Mouse (Mus musculus) lung, embryonic 14.5 days (tissue): ENCODE data around the gene Tspear. TPM values are rescaled to one million over a fixed set of nuclear protein-coding genes. Genes with fewer than 3 reads are reported as not detected.

Experiments used
- ATAC-seq: fragments of 200-750 bp; cut with Nextera tagmentation; 2 replicates; pipeline ENCODE4 v1.8.0; 2017; ENCODE audit warnings: mild to moderate bottlenecking, moderate TSS enrichment, moderate library complexity; ENCODE audit not compliant: insufficient read depth
- DNase-seq: peaks from one replicate; pipeline ENCODE4 v3.0.0-alpha.2; 2015
- H3K27ac ChIP-seq: fragments of 300-500 bp; sonication (generic); 2 replicates; pipeline ENCODE4 v1.5.1; 2014; ENCODE audit warnings: low read depth, mild to moderate bottlenecking, moderate library complexity
- H3K27me3 ChIP-seq: fragments of 300-500 bp; sonication (generic); 2 replicates; pipeline ENCODE4 v1.6.1; 2014; ENCODE audit warnings: low read length, control low read depth; ENCODE audit not compliant: insufficient read depth
- H3K36me3 ChIP-seq: fragments of 300-500 bp; sonication (generic); 2 replicates; pipeline ENCODE4 v1.6.1; 2014; ENCODE audit warnings: control low read depth; ENCODE audit not compliant: insufficient read depth
- H3K4me1 ChIP-seq: fragments of 300-500 bp; sonication (generic); 2 replicates; pipeline ENCODE4 v1.6.1; 2014; ENCODE audit warnings: antibody characterized with exemption, control low read depth; ENCODE audit not compliant: insufficient read depth
- H3K4me2 ChIP-seq: fragments of 300-500 bp; sonication (generic); 2 replicates; pipeline ENCODE4 v1.6.1; 2014; ENCODE audit warnings: mild to moderate bottlenecking
- H3K4me3 ChIP-seq: fragments of 300-500 bp; sonication (generic); 2 replicates; pipeline ENCODE4 v1.5.1; 2014; ENCODE audit warnings: low read depth, low read length
- H3K9ac ChIP-seq: fragments of 300-500 bp; sonication (generic); 2 replicates; pipeline ENCODE4 v1.6.1; 2014
- H3K9me3 ChIP-seq: fragments of 300-500 bp; sonication (generic); 2 replicates; pipeline ENCODE4 v1.6.1; 2016; ENCODE audit warnings: low read depth, low read length, control low read depth
- CTCF ChIP-seq: IDR thresholded peaks from 2 replicates; pipeline ENCODE4 v1.5.1; 2016; ENCODE audit warnings: antibody characterized with exemption, low read depth
- WGBS: fragments of 180-500 bp; shearing (Covaris S2); extraction: QIAGEN DNeasy Blood & Tissue Kit; methylation state at CpG from one replicate; pipeline ENCODE4 v1.1.7; 2014; 5-methylcytosine and 5-hydroxymethylcytosine counted together
- polyA plus RNA-seq: library from polyadenylated mRNA; unstranded; fragments of >200 nt; fragmentation: Nextera tagmentation; extraction: Ambion mirVana; gene quantifications from 2 replicates; pipeline ENCODE4 v1.2.1, GENCODE M21; 2014

The Tspear gene
- polyA plus RNA-seq, 1 experiment from 2014 or later, result 0.11 TPM

GRCm38 (mm10) chr10:77878985-77879384 lies 192.6 kb downstream of the Tspear start:
- no peak overlapping the region for H3K9ac ChIP-seq
- no peak overlapping the region for H3K27ac ChIP-seq
- peak; percentile 46 for TF ChIP-seq CTCF
- DNase-seq (peak; percentile 25), ATAC-seq (no peak)
- no peak overlapping the region for H3K4me3 ChIP-seq
- H3K36me3 ChIP-seq, result no peaks in the 10 kb centered on the region
- H3K9me3 ChIP-seq, result no peaks in the 10 kb centered on the region
- no peaks in the 10 kb centered on the region for H3K27me3 ChIP-seq
- H3K4me2 ChIP-seq, result no peak overlapping the region
- no peaks in the 10 kb centered on the region for H3K4me1 ChIP-seq
- WGBS, result 59% methylated on average over 6 of the region's 6 CpGs

DNA sequence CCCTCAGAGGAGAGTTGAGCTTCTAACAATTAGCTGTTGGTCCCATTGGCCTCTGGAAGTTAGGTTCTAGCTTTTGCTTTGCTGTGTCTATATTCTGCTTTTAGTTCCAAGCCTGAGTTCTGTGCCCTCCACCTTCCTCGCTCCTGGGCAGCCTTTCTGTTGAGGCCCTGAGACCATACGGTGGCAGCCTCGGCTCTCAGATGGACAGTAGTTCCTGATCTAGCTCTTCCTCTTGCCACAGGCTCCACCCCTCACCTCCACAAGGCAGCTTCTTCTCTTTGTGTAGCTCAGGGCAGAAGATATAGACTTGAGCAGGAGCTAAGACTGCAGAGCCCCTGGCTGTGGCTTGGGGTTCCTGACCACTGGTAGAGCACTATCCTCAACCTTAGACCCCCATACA lies 193.9 kb downstream of the Tspear start:
- Histone ChIP-seq H3K9ac (no peak overlapping the region), H3K4me1 (no peaks in the 10 kb centered on the region), H3K4me2 (no peak overlapping the region), H3K27me3 (no peaks in the 10 kb centered on the region), H3K4me3 (no peak overlapping the region), H3K36me3 (no peaks in the 10 kb centered on the region), H3K27ac (no peak overlapping the region), H3K9me3 (no peaks in the 10 kb centered on the region)
- ATAC-seq (no peak), DNase-seq (no peak)
- TF ChIP-seq CTCF, result no peak
- 67% methylated on average over 3 of the region's 3 CpGs for WGBS

DNA sequence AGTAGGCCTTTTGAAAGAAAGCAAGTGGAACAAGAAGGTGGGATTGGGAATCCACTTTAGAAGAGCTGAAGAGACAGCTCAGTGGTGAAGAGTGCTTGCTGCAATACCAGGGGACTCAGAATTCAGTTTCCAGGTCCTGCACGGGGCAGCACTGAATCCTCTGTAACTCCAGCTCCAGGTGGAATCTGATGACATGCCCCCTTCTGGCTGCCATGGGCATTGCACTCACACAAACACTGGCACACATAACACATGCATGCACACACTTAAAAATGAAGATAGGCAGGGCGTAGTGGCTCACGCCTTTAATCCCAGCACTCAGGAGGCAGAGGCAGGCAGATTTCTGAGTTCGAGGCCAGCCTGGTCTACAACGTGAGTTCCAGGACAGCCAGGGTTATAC lies 196.2 kb downstream of the Tspear start:
- Histone ChIP-seq H3K9ac (no peak overlapping the region), H3K36me3 (no peaks in the 10 kb centered on the region), H3K4me1 (no peaks in the 10 kb centered on the region), H3K4me3 (no peak overlapping the region), H3K4me2 (no peak overlapping the region), H3K27ac (no peak overlapping the region), H3K9me3 (no peaks in the 10 kb centered on the region), H3K27me3 (no peaks in the 10 kb centered on the region)
- WGBS, result 78% methylated on average over 5 of the region's 5 CpGs
- DNase-seq (no peak), ATAC-seq (no peak)
- peak; percentile 37; the same call in 1 of the 2 replicates for TF ChIP-seq CTCF

- H3K9me3 ChIP-seq, result no peaks in the 10 kb centered on the region
- H3K4me3 ChIP-seq, result no peak overlapping the region
- H3K27ac ChIP-seq, result no peak overlapping the region
- H3K27me3 ChIP-seq, result no peaks in the 10 kb centered on the region
- H3K36me3 ChIP-seq, result no peaks in the 10 kb centered on the region
- H3K4me1 ChIP-seq, result no peaks in the 10 kb centered on the region
- DNase-seq, result peak; percentile 57
- TF ChIP-seq CTCF, result peak; percentile 31; the same call in 1 of the 2 replicates
- no peak overlapping the region for H3K9ac ChIP-seq
- no peak overlapping the region for H3K4me2 ChIP-seq
- 42% methylated on average over 12 of the region's 12 CpGs for WGBS
- ATAC-seq, result no peak
Observed at GRCm38 (mm10) chr10:77886007-77886747, 199.8 kb downstream of the Tspear start.

DNA sequence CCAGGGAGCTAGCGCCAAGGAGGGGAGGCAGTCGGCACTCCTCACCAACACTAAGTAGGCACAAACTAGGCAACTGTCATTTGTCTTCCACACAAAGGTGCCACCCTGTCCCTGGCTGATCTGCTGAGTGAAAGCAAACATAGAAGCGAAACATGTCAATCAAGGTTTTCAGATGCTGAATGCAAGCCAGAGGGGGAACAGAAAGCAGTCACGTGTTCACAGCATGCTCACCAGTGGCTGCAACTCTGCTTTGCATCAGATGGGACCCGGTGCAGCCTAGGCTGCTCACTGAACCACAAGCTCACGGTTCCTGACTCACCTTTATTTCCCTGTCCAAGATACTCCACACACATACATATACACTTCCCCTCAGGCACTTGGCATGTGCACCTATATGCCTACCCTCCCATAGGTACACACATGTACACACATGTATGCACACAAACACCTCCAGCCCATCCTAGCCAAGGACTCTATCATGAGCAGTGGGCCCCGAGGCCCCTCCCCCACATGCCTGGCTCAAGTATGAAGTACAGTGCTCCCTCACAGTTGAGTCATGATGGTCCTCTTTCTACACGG lies 204.7 kb downstream of the Tspear start:
- no peak for TF ChIP-seq CTCF
- Histone ChIP-seq H3K27me3 (no peaks in the 10 kb centered on the region), H3K4me1 (no peaks in the 10 kb centered on the region), H3K9ac (no peak overlapping the region), H3K4me2 (no peak overlapping the region), H3K27ac (no peak overlapping the region), H3K9me3 (no peaks in the 10 kb centered on the region), H3K36me3 (no peaks in the 10 kb centered on the region), H3K4me3 (no peak overlapping the region)
- DNase-seq, result no peak
- WGBS, result 76% methylated on average over 8 of the region's 8 CpGs
- no peak for ATAC-seq

- no peak for DNase-seq
- Histone ChIP-seq H3K9ac (no peak overlapping the region), H3K9me3 (no peaks in the 10 kb centered on the region), H3K4me2 (no peak overlapping the region), H3K27ac (no peak overlapping the region), H3K4me1 (no peaks in the 10 kb centered on the region), H3K27me3 (no peaks in the 10 kb centered on the region), H3K4me3 (no peak overlapping the region), H3K36me3 (no peaks in the 10 kb centered on the region)
- 59% methylated on average over 5 of the region's 5 CpGs for WGBS
- no peak for ATAC-seq
- no peak for TF ChIP-seq CTCF
Observed at GRCm38 (mm10) chr10:77895562-77895961, 209.2 kb downstream of the Tspear start.

- no peak for TF ChIP-seq CTCF
- peaks cover 4% of the 10 kb centered on the region; the same call in 1 of the 2 replicates for H3K4me1 ChIP-seq
Observed at GRCm38 (mm10) chr10:77900126-77900525, 213.8 kb downstream of the Tspear start.

More at GRCm38 (mm10) chr10:77900126-77900525, 213.8 kb downstream of the Tspear start:
- no peak for ATAC-seq
- H3K27me3 ChIP-seq, result no peaks in the 10 kb centered on the region; the same call in 1 of the 2 replicates
- no peak overlapping the region for H3K9ac ChIP-seq
- WGBS, result 65% methylated on average over 7 of the region's 7 CpGs
- H3K9me3 ChIP-seq, result no peaks in the 10 kb centered on the region
- H3K4me3 ChIP-seq, result no peak overlapping the region
- no peaks in the 10 kb centered on the region for H3K36me3 ChIP-seq
- DNase-seq, result no peak
- no peak overlapping the region for H3K4me2 ChIP-seq
- no peak overlapping the region for H3K27ac ChIP-seq
